Mouse (Mus musculus) heart, postnatal 0 days (tissue): ENCODE measurements around the gene Ifitm7. TPM values are rescaled to one million over a fixed set of nuclear protein-coding genes. Genes with fewer than 3 reads are reported as not detected.
"Not testable (repeated sequence)": the region's sequence is repeated elsewhere in the genome, so short reads cannot be mapped to it uniquely, and the experiment has no call there.

Source experiments
- ATAC-seq: fragments of 200-750 bp; cut with Nextera tagmentation; 2 replicates; pipeline ENCODE4 v1.8.0; 2017; ENCODE audit warnings: low read depth, moderate number of reproducible peaks, moderate library complexity; ENCODE audit not compliant: insufficient read depth
- DNase-seq: peaks from one replicate; pipeline ENCODE4 v3.0.0-alpha.2; 2016; ENCODE audit warnings: low spot score
- H3K27ac ChIP-seq: fragments of 300-500 bp; sonication (generic); 2 replicates; pipeline ENCODE4 v1.5.1; 2014; ENCODE audit warnings: low read depth, mild to moderate bottlenecking
- H3K27me3 ChIP-seq: fragments of 300-500 bp; sonication (generic); 2 replicates; pipeline ENCODE4 v1.6.1; 2014; ENCODE audit warnings: low read length, mixed read lengths; ENCODE audit not compliant: control insufficient read depth, insufficient read depth
- H3K36me3 ChIP-seq: fragments of 300-500 bp; sonication (generic); replicated peaks from 2 replicates; pipeline ENCODE4 v1.6.1; 2014; ENCODE audit warnings: low read length, mixed read lengths; ENCODE audit not compliant: control insufficient read depth, insufficient read depth
- H3K4me1 ChIP-seq: fragments of 300-500 bp; sonication (generic); 2 replicates; pipeline ENCODE4 v1.6.1; 2014; ENCODE audit warnings: antibody characterized with exemption; ENCODE audit not compliant: control insufficient read depth, insufficient read depth
- H3K4me2 ChIP-seq: fragments of 300-500 bp; sonication (generic); 2 replicates; pipeline ENCODE4 v1.6.1; 2014; ENCODE audit warnings: low read depth, mild to moderate bottlenecking, low read length, moderate library complexity
- H3K4me3 ChIP-seq: fragments of 300-500 bp; sonication (generic); 2 replicates; pipeline ENCODE4 v1.5.1; 2014; ENCODE audit warnings: low read depth, low read length
- H3K9ac ChIP-seq: fragments of 300-500 bp; sonication (generic); replicated peaks from 2 replicates; pipeline ENCODE4 v1.6.1; 2014; ENCODE audit warnings: low read depth, low read length, mixed read lengths
- H3K9me3 ChIP-seq: fragments of 300-500 bp; sonication (generic); replicated peaks from 2 replicates; pipeline ENCODE4 v1.6.1; 2016; ENCODE audit warnings: low read length; ENCODE audit not compliant: control insufficient read depth
- CTCF ChIP-seq: IDR thresholded peaks from 2 replicates; pipeline ENCODE4 v1.5.1; 2016; ENCODE audit warnings: antibody characterized with exemption, control low read depth, low read depth
- EP300 ChIP-seq: IDR thresholded peaks from 2 replicates; pipeline ENCODE4 v1.6.1; 2016; ENCODE audit warnings: antibody characterized with exemption, low read depth
- WGBS: fragments of 180-500 bp; shearing (Covaris S2); extraction: QIAGEN DNeasy Blood & Tissue Kit; methylation state at CpG from one replicate; pipeline ENCODE4 v1.1.7; 2014; 5-methylcytosine and 5-hydroxymethylcytosine counted together
- polyA plus RNA-seq: library from polyadenylated mRNA; unstranded; fragments of >200 nt; fragmentation: Nextera tagmentation; extraction: Ambion mirVana; gene quantifications from 2 replicates; pipeline ENCODE4 v1.2.1, GENCODE M21; 2015
- total RNA-seq: library from RNA; depleted of rRNA; stranded (reverse); fragments of >200 nt; gene quantifications from 2 replicates; pipeline ENCODE4 v1.2.3, GENCODE M21; 2014; ENCODE audit warnings: low replicate concordance

Ifitm7 gene
- total and polyA plus RNA-seq, 2 experiments from 2014 or later: not detected

DNA sequence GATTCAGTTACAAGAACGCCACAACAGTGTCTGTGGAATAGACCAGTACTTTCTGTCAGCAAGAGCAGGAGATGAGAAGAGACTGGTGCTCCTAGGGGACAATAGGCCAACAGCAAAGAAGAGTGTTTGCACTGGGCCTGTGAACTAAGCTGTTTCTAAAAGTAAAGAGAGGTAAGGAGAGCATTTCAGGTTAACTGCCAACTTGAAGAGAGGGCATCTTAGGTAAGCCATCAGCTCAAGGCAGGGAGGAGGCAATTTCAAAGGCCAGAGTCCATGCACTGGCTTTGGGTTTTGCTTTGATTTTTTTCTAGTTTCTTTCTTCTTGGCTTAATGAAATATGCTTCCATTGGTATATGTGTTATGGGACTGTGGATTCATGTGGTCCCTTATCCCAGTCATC lies 7.4 kb upstream of the Ifitm7 start:
- DNase-seq: no peak
- no peak overlapping the region for H3K9ac ChIP-seq
- H3K4me2 ChIP-seq: no peak overlapping the region
- H3K36me3 ChIP-seq: no peaks in the 10 kb centered on the region
- 62% methylated on average over 1 of the region's 1 CpGs for WGBS
- no peaks in the 10 kb centered on the region for H3K4me1 ChIP-seq
- H3K9me3 ChIP-seq: no peaks in the 10 kb centered on the region
- H3K27me3 ChIP-seq: no peaks in the 10 kb centered on the region
- no peak overlapping the region for H3K27ac ChIP-seq
- ATAC-seq: no peak
- TF ChIP-seq CTCF (no peak), EP300 (no peak)
- no peak overlapping the region for H3K4me3 ChIP-seq

DNA sequence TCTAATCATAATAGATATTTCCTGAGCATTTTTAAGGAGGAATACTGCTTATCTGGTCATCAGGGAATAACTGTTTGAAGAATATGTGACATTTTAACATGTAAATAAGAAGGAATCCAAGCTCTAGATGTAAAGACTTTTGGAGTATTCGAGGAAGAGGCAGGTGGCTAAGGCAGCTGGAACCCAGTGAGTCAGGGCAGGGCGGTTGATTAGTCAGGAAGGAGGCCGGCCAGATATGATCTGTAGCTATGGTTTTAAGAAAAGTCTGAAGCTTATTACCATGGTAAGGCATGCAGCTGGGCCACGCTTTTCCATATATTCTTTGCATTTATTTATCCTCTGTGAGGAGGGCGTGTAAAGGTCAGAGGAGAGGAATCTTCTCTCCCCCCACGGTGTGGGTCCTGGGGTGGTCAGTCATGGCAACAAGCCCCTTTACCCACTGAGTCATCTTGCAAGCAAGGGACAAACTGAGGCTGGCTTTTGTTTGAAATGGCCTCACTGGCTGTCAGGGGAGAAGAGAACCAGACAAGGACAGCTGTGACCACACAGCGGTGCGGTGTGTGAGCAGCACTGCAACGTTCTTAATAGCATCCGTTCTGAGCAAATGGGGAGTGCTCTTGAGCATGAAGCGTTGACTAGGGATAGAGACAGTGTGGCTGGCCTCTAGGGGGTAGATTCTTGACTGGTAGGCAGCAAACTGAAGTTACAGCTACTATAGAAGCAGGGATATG lies 6.0 kb upstream of the Ifitm7 start:
- H3K9me3 ChIP-seq: no peaks in the 10 kb centered on the region
- ATAC-seq: no peak

DNA sequence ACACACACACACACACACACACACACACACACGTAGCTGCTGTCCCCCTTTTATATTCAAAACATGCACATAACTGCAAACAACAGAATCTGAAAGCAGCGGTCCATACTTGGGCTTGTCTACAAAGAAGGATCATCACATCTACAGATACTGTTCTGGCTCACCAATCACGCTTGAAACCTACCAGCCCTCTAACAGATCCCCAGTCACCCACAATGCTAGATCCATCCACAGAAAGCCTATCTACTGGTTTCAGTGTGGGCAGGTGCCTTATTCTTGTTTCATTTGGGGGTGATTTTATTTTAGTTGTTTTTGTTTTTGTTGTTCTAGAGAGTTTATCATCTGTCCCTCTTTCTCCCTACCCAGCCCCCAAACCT lies 503 bp downstream of the Ifitm7 start:
- Histone ChIP-seq H3K9me3 (no peaks in the 10 kb centered on the region), H3K9ac (no peak overlapping the region), H3K4me2 (peak overlapping the region; percentile 69), H3K4me3 (no peak overlapping the region), H3K36me3 (no peaks in the 10 kb centered on the region), H3K27me3 (peaks cover 14% of the 10 kb centered on the region; the same call in 1 of the 2 replicates), H3K4me1 (peaks cover 7% of the 10 kb centered on the region; the same call in 1 of the 2 replicates), H3K27ac (no peak overlapping the region)
- no peak for ATAC-seq
- 65% methylated on average over 3 of the region's 3 CpGs for WGBS
- no peak for TF ChIP-seq EP300
- TF ChIP-seq CTCF: no peak
- no peak for DNase-seq

More for the DNA sequence above, 6.0 kb upstream of the Ifitm7 start:
- no peak overlapping the region for H3K27ac ChIP-seq
- no peak overlapping the region for H3K9ac ChIP-seq
- 0 out of 2 replicates have a peak, but pooled peaks cover under 1% of the 10 kb centered on the region for H3K27me3 ChIP-seq
- no peak overlapping the region for H3K4me3 ChIP-seq
- TF ChIP-seq CTCF: no peak
- no peak for TF ChIP-seq EP300
- DNase-seq: no peak
- no peaks in the 10 kb centered on the region for H3K36me3 ChIP-seq
- no peak overlapping the region for H3K4me2 ChIP-seq
- no peaks in the 10 kb centered on the region for H3K4me1 ChIP-seq
- 74% methylated on average over 11 of the region's 11 CpGs for WGBS

DNA sequence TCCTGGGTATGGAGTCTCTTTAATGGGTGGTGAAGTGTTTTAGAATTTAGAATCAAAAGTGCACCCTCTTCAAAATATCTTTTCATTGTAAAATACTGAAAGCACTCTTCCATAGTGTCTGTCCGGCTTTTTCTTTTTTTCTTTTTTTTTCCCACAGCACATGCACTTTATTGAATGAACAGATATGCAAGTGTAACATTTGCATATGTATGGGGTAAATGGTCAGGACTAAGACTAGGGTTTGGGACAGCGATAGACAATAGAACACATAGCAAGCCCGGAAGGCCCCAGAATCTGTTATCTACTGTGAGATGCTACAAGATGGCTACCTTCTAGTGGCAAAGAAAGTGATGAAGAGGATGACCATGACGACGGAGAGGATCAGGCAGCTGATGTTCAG lies 3.5 kb downstream of the Ifitm7 start:
- Histone ChIP-seq H3K27me3 (peaks cover 14% of the 10 kb centered on the region; the same call in 1 of the 2 replicates), H3K36me3 (no peaks in the 10 kb centered on the region), H3K9ac (no peak overlapping the region), H3K27ac (no peak overlapping the region), H3K4me3 (no peak overlapping the region), H3K4me1 (peaks cover 7% of the 10 kb centered on the region; the same call in 1 of the 2 replicates), H3K9me3 (no peaks in the 10 kb centered on the region), H3K4me2 (no peak overlapping the region)
- WGBS: 82% methylated on average over 5 of the region's 5 CpGs
- ATAC-seq (no peak), DNase-seq (no peak)
- TF ChIP-seq EP300: no peak
- no peak for TF ChIP-seq CTCF

DNA sequence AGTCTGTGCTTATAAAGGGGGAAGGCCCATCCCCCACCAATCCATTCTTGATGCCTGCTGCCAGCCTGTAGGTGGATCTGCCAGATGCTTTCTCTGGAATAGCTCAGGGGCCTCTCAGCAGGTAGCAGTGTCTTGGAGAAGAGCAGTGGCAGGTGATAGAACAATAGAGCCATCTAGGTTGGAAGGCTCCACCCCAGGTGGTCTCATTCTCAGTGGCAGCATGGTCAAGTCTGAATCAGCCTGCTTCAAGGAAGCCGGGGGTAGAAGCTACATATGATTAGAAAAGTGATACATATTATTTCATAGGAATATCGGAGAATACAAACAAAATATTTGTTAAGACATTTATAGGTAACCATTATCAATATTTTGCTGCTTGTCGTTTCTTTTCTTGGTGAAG lies 5.0 kb downstream of the Ifitm7 start:
- WGBS: 69% methylated on average over 3 of the region's 3 CpGs
- H3K4me2 ChIP-seq: not testable (repeated sequence)

DNA sequence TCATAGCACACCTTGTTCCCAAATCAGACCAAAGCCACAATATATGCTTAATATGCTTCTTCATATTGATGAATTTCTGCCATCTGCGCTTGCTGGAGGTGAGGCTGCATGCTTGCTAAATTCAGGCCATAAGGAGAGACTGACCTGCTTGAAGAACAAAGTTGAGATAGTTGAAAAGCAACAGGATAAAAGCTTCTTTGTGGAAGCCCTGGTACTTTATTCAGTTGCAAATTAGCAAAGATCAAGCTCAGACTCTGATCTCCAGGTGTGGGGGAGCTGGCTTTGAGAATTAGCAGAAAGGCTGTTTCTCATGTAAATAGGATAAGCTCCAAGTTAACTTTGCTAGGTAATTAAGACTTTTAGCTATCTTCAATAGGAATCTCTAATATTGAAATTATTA lies 9.7 kb downstream of the Ifitm7 start:
- not testable (repeated sequence) for H3K4me1 ChIP-seq, ATAC-seq, H3K27ac ChIP-seq, H3K27me3 ChIP-seq, H3K4me3 ChIP-seq, H3K36me3 ChIP-seq, H3K9ac ChIP-seq, H3K4me2 ChIP-seq, H3K9me3 ChIP-seq, DNase-seq
- WGBS: 54% methylated on average over 1 of the region's 1 CpGs

More for the DNA sequence above, 5.0 kb downstream of the Ifitm7 start:
- H3K4me3 ChIP-seq, ATAC-seq, DNase-seq, H3K9me3 ChIP-seq, H3K4me1 ChIP-seq, H3K27me3 ChIP-seq, H3K27ac ChIP-seq, H3K36me3 ChIP-seq, H3K9ac ChIP-seq: not testable (repeated sequence)

DNA sequence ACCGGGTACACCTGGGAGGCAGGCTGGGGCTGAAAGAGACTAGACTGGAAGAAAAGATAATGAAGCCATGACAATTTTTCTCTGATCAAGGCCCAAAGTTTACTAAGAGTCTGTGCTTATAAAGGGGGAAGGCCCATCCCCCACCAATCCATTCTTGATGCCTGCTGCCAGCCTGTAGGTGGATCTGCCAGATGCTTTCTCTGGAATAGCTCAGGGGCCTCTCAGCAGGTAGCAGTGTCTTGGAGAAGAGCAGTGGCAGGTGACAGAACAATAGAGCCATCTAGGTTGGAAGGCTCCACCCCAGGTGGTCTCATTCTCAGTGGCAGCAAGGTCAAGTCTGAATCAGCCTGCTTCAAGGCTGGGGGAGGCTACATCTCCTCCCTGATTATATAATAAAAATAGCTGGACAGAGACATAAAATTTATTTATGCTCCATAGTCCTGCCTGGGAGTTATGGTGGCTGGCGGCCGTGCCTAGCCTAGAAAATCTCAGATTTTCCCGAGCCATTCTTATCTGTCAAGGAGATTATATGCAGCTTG lies 10.3 kb downstream of the Ifitm7 start:
- not testable (repeated sequence) for H3K36me3 ChIP-seq, H3K27me3 ChIP-seq, ATAC-seq, H3K4me1 ChIP-seq, H3K9me3 ChIP-seq, DNase-seq, H3K9ac ChIP-seq, H3K27ac ChIP-seq, H3K4me3 ChIP-seq, H3K4me2 ChIP-seq
- 74% methylated on average over 4 of the region's 4 CpGs for WGBS
